Mouse (Mus musculus) forebrain, embryonic 10.5 days (tissue): Measurements from ENCODE around the gene Napa. TPM values are rescaled to one million over a fixed set of nuclear protein-coding genes. Genes with fewer than 3 reads are reported as not detected.

Experiments used
- DNase-seq: peaks from one replicate; pipeline ENCODE4 v3.0.0-alpha.2; 2017; ENCODE audit warnings: low spot score; ENCODE audit errors: extremely low spot score
- H3K27ac ChIP-seq: fragments of 300-500 bp; sonication (generic); 2 replicates; pipeline ENCODE4 v1.5.1; 2016; ENCODE audit warnings: mild to moderate bottlenecking
- H3K27me3 ChIP-seq: fragments of 300-500 bp; sonication (generic); 2 replicates; pipeline ENCODE4 v1.6.1; 2016; ENCODE audit warnings: mild to moderate bottlenecking; ENCODE audit not compliant: poor library complexity, severe bottlenecking
- H3K36me3 ChIP-seq: fragments of 300-500 bp; sonication (generic); replicated peaks from 2 replicates; pipeline ENCODE4 v1.6.1; 2016; ENCODE audit warnings: mild to moderate bottlenecking, moderate library complexity
- H3K4me1 ChIP-seq: fragments of 300-500 bp; sonication (generic); 2 replicates; pipeline ENCODE4 v1.6.1; 2016
- H3K4me3 ChIP-seq: fragments of 300-500 bp; sonication (generic); 2 replicates; pipeline ENCODE4 v1.5.1; 2016; ENCODE audit warnings: mild to moderate bottlenecking, moderate library complexity
- H3K9me3 ChIP-seq: fragments of 300-500 bp; sonication (generic); 2 replicates; pipeline ENCODE4 v1.6.1; 2016; ENCODE audit warnings: mild to moderate bottlenecking, moderate library complexity
- WGBS: fragments of 180-500 bp; shearing (Covaris S2); methylation state at CpG from one replicate; pipeline ENCODE4 v1.1.7; 2016; 5-methylcytosine and 5-hydroxymethylcytosine counted together
- polyA plus RNA-seq: library from polyadenylated mRNA; unstranded; fragments of >200 nt; fragmentation: Nextera tagmentation; extraction: Ambion mirVana; gene quantifications from 2 replicates; pipeline ENCODE4 v1.2.1, GENCODE M21; 2016

Gene Napa
- polyA plus RNA-seq, 1 experiment from 2014 or later: 171 TPM

DNA sequence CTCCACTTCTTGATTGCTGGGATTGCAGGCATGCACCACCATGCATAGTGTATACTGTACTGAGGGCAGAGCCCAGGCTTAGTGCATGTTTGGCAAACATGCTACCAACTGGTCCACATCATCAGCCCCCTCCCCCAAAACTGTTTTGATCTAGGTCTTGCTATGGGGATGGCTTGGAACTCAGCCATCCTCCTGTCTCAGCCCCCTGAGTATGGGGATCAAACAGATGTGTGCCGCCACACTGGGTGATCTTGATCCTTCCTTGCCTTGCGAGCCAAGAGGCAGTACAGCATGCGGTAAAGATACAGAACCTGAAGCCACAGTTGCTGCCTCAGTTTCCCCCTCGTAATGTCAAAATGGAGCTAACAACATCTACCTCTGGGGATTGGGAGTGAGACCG lies 30.6 kb downstream of the Napa start:
- Histone ChIP-seq H3K27ac (peak overlapping the region; percentile 88; the same call in 1 of the 2 replicates), H3K4me1 (peaks cover 52% of the 10 kb centered on the region), H3K4me3 (peak overlapping the region; percentile 75), H3K9me3 (no peaks in the 10 kb centered on the region), H3K36me3 (peaks cover 13% of the 10 kb centered on the region; the same call in 1 of the 2 replicates), H3K27me3 (peaks cover 18% of the 10 kb centered on the region)
- 67% methylated on average over 5 of the region's 5 CpGs for WGBS
- DNase-seq: no peak

DNA sequence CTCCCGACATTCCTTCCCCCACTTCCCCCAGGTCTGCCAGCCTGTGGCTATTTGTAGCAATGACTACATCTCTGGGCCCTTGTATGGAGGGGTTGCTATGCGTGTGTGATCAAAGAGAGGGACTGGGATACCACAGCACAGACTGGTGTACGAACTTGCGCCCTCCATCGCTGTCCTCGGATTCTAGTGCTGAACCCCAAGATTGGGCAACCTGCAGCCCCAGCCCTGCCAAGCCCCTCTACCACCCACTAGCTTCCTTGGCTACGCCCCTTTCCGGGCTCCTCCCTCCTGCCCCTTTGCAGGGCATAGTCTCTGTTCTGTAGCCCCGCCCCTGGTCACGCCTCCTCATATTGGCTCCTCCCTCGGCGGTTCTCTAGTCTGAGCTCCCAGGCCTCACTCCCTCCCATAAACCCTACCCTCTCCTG lies 31.2 kb downstream of the Napa start, which contains the start of gene Slc8a2:
Gene Slc8a2, plus strand, starts transcription at position 406 of the 425 bp plus-strand sequence.
- Histone ChIP-seq H3K4me1 (peaks cover 52% of the 10 kb centered on the region), H3K9me3 (no peaks in the 10 kb centered on the region), H3K27me3 (peaks cover 18% of the 10 kb centered on the region), H3K36me3 (peaks cover 13% of the 10 kb centered on the region), H3K27ac (peak within 1 kb of the TSS; percentile 88), H3K4me3 (peak within 1 kb of the TSS; percentile 75)
- DNase-seq: peak; percentile 88
- 2% methylated on average over 12 of the region's 12 CpGs for WGBS

DNA sequence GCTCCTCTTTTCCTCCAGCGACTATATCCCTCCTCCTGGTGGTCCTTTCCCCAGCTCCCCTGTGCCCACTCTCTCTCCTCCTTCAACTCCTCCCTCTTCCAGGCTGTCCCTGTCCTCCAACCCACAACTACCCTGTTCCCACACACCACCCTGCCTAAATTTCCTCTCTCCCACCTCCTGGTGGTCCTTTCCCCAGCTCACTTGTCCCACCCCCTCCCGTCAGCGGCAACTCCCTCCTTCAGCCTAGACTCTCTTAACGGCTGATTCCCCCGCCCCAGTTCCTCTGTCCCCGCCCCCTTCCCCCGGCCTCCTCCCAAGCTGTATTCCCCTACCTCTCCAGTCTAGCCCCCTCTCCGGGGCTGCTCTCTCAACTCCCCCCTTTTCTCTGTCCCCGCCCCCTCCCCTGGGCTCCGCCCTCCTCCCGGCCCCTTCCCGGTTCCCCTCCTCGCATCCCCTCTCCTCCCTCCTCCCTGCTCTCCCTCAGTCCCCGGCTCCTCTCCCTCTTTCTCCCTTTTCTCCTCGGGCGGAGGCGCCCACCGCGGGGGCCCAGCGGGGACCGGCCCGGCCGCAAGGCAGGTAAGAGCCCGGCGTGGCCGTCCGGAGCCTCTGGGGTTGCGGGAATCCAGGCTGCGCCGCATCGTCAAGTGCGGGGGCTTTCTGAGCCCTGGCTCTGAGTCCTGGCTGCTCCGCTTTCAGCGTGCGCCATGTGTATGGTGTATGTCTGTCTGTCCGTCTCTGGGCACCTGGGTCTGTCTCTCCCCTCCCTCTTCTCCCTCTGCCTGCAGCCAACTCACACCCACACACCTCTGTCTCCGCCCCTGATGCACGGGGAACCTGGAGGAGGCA lies 31.8 kb downstream of the Napa start:
- Histone ChIP-seq H3K4me3 (peak overlapping the region; percentile 75), H3K9me3 (no peaks in the 10 kb centered on the region), H3K27me3 (peaks cover 18% of the 10 kb centered on the region), H3K36me3 (peaks cover 11% of the 10 kb centered on the region), H3K4me1 (peaks cover 52% of the 10 kb centered on the region), H3K27ac (peak overlapping the region; percentile 88)
- DNase-seq: peak; percentile 86
- 2% methylated on average over 38 of the region's 38 CpGs for WGBS

DNA sequence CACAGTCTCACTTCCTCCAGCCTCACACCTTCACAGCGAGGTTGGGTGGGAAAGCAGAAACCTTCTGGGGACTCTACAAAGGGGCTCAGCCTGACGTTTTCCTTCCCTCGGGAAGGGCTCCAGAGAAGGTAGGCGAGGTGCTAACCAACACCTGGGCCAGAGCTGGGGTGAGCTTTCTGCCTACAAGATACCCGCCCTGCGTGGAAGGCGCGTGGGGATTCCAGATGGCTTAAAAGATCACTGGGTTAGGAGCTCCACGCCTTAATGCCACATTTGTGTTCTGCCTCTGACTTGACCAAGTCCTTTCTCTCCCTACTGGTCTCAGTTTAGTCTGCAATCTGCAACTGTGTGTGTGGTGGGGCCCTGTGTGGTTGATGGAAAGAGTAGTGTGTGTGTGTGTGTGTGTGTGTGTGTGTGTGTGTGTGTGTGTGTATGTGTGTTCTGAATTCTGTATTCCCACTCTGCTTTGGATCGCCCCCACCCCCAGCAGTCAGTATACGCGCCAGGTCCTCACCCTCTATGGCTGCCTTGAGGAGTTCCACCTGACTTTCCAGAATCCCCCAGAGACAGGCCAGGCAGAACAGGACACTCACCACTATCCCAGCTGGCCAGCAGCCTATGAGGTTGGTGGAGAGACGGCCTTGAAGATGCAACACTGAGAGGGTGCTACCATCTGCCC lies 32.8 kb downstream of the Napa start:
- Histone ChIP-seq H3K36me3 (peaks cover 5% of the 10 kb centered on the region), H3K27ac (peak overlapping the region; percentile 88; the same call in 1 of the 2 replicates), H3K27me3 (peaks cover 18% of the 10 kb centered on the region), H3K4me3 (peak overlapping the region; percentile 75), H3K9me3 (no peaks in the 10 kb centered on the region), H3K4me1 (peaks cover 52% of the 10 kb centered on the region)
- DNase-seq: no peak
- WGBS: 46% methylated on average over 13 of the region's 13 CpGs

DNA sequence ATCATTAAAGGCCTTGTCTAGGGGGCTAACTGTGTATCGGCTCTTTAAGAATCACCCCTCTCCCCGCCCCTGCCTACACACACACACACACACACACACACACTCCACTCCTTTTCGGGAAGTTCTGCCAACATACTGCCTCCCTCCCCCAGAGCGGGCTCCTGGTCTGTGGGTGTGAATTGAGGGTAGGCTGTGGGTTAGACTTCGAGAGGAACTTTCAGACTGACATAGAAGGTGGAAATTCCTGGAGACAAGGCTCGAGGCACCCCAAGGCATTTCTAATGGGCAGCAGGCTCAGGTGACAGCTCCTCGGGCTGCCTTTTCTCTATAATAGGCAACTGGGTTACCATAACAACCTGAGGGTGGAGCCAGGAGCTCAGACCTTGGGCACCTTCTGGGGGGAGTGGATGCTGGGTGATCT lies 33.9 kb downstream of the Napa start:
- peaks cover 18% of the 10 kb centered on the region for H3K27me3 ChIP-seq
- peak overlapping the region; percentile 75; the same call in 1 of the 2 replicates for H3K4me3 ChIP-seq
- no peaks in the 10 kb centered on the region for H3K9me3 ChIP-seq
- peaks cover 4% of the 10 kb centered on the region for H3K36me3 ChIP-seq
- WGBS: 17% methylated on average over 7 of the region's 7 CpGs
- H3K27ac ChIP-seq: 0 out of 2 replicates have a peak overlapping the region, but pooled peaks have one; percentile 2
- peak; percentile 51 for DNase-seq
- peaks cover 52% of the 10 kb centered on the region for H3K4me1 ChIP-seq

DNA sequence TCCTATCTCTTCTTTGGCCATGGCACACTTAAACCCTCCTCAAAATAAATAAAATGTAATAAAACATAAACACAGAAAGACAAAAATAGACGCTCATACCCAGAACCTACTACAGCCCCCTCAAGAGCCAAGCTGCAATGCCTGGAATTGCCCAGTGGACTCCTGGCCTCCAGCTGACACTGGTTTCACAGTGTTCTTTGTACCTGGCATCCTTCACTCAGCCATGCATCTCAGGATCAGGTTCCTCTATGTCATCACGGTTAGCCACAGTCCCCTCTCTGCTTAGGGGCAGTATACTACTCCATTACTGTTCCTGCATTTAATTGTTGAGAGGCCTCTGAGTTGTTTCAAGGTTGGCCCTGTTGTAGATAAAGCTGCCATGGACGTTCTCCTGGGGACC lies 34.7 kb downstream of the Napa start:
- H3K27ac ChIP-seq: no peak overlapping the region; the same call in 1 of the 2 replicates
- WGBS: 72% methylated on average over 3 of the region's 3 CpGs
- H3K4me3 ChIP-seq: no peak overlapping the region
- no peak for DNase-seq
- peaks cover 4% of the 10 kb centered on the region for H3K36me3 ChIP-seq
- H3K27me3 ChIP-seq: peaks cover 18% of the 10 kb centered on the region
- no peaks in the 10 kb centered on the region for H3K9me3 ChIP-seq
- peaks cover 52% of the 10 kb centered on the region for H3K4me1 ChIP-seq

DNA sequence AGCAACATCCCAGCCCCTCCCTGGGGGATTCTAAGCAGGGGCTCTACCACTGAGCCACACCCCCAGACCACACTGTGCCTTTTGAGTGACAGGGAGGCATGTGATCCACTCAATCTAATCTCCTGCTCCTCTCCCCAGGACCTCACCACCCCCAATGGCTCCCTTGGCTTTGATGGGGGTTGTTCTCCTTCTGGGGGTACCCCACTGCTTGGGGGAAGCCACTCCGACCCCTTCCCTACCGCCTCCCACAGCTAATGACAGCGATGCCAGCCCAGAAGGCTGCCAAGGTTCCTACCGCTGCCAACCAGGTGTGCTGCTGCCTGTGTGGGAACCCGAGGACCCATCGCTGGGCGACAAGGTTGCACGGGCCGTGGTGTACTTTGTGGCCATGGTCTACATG lies 35.4 kb downstream of the Napa start:
- WGBS: 86% methylated on average over 9 of the region's 9 CpGs
- H3K27ac ChIP-seq: no peak overlapping the region

DNA sequence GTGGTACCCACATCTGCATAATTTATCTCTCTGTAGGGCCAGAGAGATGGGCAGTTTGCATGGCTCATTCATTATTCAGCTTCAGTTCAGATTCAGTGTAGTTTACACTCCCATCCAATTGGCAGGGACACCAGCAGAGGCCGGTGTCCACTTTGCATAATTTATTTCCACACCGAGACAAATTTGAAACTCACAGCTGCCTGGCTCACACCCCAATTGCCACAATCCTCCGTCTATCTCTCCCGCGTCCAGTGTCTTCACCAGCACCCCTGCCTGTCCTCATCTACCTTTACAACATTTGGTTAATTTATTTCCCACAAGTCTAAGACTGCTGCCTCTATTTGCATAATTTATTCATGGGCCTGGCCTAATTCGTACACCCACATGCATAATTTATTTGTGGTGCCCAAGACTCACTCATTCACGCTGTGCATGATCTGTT lies 36.7 kb downstream of the Napa start:
- Histone ChIP-seq H3K36me3 (peaks cover 7% of the 10 kb centered on the region), H3K4me3 (no peak overlapping the region; the same call in 1 of the 2 replicates), H3K4me1 (peaks cover 38% of the 10 kb centered on the region), H3K27me3 (peaks cover 18% of the 10 kb centered on the region), H3K9me3 (no peaks in the 10 kb centered on the region), H3K27ac (no peak overlapping the region)
- DNase-seq: no peak
- 84% methylated on average over 7 of the region's 7 CpGs for WGBS

More for the DNA sequence above, 35.4 kb downstream of the Napa start:
- H3K9me3 ChIP-seq: no peaks in the 10 kb centered on the region
- H3K4me1 ChIP-seq: peaks cover 51% of the 10 kb centered on the region
- no peak overlapping the region for H3K4me3 ChIP-seq
- peaks cover 18% of the 10 kb centered on the region for H3K27me3 ChIP-seq
- no peak for DNase-seq
- peaks cover 4% of the 10 kb centered on the region for H3K36me3 ChIP-seq

DNA sequence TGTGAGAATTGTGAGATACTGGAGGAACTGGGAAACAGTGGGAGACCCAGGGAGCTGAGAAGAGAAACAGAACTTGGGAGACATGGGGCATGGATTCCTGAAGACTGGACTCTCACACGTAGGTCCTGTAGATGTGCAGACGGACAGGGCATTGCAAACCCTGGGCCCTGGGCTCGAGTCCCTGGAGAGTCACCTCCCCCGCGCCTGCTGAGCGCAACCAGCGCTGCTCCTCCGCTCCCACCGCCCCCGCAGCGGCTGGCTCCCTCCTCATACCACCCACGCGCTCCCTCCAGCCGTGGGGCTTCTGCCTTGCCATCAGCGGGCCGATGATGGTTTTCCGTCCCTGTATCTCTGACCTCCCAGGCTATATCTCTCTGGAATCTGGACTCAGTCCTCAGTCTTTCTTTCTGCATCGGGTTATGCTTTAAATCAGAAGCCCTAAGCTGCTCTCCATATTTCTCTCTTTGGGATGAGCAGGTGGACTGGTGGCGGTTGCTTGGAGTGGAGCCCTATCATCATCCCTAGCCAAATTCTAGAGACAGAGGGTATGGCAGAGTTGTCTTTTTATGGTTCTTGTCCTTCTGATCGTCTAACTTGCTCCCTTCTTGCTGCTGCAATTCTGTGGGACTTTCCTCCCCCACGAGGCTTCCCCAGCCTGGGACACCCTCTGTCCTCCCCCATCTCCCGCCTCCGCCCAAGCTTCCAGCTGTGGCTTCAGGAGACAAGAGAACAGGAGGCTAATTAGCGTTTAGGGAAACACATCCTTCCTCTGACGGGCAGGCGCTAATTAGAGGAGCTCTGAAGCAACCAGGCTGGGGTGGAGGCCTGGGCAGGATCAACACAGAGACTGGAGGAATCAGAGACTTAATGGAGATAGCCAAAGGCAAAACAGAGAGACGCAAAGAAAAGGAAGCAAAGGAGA lies 48.5 kb downstream of the Napa start:
- Histone ChIP-seq H3K27me3 (peaks cover 22% of the 10 kb centered on the region), H3K27ac (no peak overlapping the region), H3K4me1 (peaks cover 18% of the 10 kb centered on the region), H3K9me3 (no peaks in the 10 kb centered on the region), H3K36me3 (peaks cover 8% of the 10 kb centered on the region; the same call in 1 of the 2 replicates), H3K4me3 (no peak overlapping the region)
- no peak for DNase-seq
- 33% methylated on average over 27 of the region's 27 CpGs for WGBS

DNA sequence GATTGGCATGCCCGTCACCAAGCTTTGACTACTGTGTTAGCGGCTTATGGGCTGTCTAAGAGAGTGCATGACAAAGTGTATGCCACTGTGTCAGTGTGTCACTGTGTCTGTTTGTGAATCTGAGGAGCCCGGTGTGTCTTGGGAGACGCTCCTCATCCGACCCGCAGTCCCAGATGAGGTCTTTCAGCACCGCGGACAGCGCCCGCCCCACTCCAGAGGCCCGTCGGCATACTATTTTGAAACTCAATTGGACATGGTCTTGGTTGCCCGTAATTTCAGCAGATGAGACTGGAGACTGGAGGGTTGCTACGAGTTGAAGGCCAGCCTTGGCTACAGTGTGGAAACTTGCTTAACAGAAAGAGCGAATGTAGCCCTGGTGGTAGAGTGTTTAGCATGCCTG lies 49.4 kb downstream of the Napa start:
- H3K27me3 ChIP-seq: peaks cover 22% of the 10 kb centered on the region
- no peaks in the 10 kb centered on the region for H3K9me3 ChIP-seq
- no peak overlapping the region for H3K4me3 ChIP-seq
- H3K4me1 ChIP-seq: peaks cover 18% of the 10 kb centered on the region
- H3K27ac ChIP-seq: no peak overlapping the region
- peak; percentile 69 for DNase-seq
- 20% methylated on average over 15 of the region's 15 CpGs for WGBS
- peaks cover 8% of the 10 kb centered on the region; the same call in 1 of the 2 replicates for H3K36me3 ChIP-seq

DNA sequence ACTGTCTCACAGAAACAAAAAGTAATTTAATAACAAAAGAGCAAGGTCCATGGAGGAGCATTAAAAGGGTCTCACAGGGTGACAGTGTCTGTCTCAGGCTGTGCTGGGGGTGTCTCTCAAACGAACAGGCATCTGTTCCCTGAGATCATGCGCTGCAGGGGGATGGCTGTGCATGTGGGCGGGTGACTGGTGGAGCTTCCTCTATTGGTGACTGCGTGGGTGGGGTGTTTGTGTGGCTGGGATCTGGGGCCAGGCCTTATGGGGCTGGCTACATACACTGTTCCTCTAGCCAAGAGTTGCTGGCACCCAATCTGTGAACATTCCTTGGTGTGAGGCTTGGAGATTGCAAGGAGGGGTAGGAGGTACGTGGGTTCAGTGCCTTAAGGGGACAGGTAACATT lies 51.0 kb downstream of the Napa start:
- peaks cover 18% of the 10 kb centered on the region for H3K4me1 ChIP-seq
- no peaks in the 10 kb centered on the region for H3K9me3 ChIP-seq
- no peak overlapping the region for H3K27ac ChIP-seq
- H3K36me3 ChIP-seq: peaks cover 8% of the 10 kb centered on the region; the same call in 1 of the 2 replicates
- peaks cover 22% of the 10 kb centered on the region for H3K27me3 ChIP-seq
- DNase-seq: no peak
- WGBS: 70% methylated on average over 5 of the region's 5 CpGs
- H3K4me3 ChIP-seq: no peak overlapping the region
